Mouse (Mus musculus): ENCODE results near the gene Adora2a.
"Not testable (repeated sequence)": the region's sequence is repeated elsewhere in the genome, so short reads cannot be mapped to it uniquely, and the experiment has no call there.

Adora2a gene

DNA sequence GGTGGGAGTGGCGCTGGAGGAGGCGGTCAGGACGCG, at the start of gene Adora2a:
Adora2a (plus strand) TSS at position 6 of the 36 bp plus-strand sequence.
- DNase-seq: no peak

DNA sequence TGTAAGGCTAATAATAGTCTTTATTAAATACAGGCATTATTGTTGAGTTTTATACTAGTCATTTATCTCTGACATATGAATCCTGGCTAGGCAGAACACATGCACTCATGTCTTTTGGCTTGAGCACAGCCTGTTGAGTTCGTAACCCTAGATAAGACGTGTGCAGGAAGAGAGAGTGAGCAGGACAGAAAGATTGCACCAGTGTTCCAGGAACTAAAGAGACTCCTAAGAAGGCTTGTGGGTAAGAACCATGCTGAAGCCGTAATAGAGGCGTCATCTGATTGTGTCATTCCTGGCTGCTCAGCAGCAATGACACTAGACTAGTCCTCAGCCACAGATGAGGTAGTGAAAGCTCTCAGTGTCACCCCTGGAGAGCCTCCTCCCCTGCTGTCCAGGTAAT, 43.7 kb upstream of the Adora2a start:
- DNase-seq: no peak

DNA sequence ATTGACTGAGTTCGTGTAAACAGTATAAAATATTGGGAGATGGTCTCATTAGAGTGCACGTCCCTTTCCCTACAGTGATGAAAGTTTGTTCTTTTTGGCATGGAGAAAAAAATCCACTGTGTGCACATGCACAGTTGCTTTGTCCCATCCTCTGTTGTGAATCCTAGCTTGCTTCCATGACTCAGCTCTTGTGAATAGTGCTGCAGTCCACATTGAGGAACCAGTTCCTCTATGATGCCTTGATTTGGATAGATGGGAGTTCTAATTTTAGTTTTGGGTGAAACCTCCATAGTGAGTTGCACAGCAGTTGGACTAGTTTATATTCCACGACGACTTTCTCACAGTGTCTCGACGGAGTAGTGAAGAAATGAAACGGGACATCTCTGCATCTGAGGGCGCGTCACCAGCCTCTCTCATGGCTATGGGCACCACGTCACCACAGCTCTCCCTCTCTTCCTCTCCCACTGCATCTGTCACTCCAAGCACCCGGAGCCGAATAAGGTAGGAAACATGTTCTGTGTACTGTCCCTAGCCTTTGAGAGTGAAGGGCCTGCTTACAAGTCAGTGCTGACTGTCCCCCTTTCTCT, 40.2 kb upstream of the Adora2a start:
- DNase-seq: no peak

DNA sequence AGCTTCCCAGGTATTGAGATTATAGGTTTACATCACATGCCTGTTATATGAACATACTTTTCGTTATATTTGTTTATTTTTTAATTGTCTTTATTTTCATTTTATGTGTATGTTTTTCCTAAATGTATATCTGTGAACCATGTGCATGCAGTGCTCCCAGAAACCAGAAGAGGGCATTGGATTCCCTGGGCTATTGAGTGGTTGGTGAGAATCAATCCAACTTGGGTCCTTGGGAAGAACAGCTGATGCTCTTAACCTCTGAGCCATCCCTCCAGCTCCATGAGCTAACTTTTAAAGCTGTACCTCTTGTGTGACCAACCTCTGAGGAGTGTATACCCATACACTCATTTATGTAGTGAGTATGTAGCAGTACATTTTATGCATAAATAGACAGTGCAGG, 39.2 kb upstream of the Adora2a start:
- peak in 1 of 2 experiments; percentile 47 for DNase-seq

DNA sequence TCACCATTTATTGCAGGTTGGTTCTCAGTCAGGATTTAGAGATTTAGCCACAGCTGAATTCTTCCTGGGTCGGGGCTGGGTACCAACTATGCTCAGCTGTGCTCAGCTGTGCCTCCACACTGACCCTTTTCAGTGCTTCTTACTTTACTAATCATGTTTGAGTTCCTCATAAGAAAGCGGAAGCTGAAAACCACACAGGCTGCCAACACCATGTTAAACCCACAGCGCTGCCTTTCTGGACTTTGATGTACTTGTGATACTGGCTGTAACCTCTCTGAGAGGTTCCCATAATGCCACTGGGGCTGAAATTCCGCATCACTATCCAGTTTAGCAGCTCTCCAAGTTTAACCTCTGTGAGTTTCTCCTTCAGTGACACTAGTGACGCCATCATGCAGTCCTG, 34.0 kb upstream of the Adora2a start:
- no peak for DNase-seq

DNA sequence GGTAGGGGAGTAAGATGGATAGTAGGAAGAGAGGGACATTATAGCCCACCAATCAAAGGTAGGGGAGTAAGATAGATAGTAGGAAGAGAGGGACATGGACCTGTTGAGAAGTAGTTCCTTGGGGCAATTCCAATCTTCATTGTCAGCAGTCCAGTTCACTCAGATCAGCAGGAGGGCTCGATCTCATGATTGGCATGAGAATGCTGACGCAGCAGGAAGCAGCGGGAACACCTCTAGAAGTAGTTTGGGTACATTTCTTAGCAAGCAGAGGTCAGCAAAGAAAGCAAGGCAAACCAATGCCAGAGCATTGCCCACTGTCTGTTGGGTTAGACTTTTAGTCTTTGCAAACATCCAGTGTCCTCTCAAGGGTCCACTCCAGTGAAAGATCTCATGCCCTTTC, 32.9 kb upstream of the Adora2a start:
- DNase-seq: no peak

DNA sequence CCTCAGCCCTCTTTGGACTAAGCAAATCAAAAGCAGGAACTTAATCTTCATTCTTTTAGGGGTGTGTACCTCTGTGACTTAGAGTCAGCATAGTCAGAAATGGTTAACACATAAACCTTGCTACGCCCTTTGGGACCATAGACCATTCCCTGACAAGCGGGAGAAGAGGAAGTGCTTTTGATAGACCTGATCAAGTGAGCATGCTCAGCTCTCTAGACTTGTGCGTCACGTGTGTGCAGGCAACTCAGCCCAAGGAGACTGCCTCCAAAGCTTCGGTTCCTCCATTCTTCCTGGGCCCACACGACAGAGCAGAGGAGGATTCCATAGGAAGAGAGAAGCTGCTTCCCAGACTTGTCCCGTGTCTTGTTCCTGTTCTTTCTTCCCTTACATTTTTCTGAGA, 28.1 kb upstream of the Adora2a start:
- DNase-seq: peak; percentile 37 to 55

DNA sequence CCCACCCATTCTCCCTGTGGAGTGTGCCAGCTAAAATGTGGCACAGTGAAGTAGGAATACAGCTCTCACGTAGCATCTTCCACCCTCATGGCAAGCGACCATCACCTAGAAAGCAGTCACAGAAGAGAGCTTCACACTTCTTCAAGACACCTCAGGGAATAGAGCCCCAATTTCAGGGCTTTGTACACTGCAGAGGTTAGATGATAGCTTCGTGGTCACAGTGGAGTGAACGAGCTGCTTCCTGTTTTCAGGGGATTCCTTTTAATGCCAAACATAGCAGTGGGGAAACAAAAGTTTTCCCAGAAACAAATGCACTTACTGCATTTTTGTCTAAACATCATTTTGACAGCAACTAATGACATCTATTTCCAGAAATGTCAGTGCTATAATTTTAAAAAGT, 27.3 kb upstream of the Adora2a start:
- no peak for DNase-seq

DNA sequence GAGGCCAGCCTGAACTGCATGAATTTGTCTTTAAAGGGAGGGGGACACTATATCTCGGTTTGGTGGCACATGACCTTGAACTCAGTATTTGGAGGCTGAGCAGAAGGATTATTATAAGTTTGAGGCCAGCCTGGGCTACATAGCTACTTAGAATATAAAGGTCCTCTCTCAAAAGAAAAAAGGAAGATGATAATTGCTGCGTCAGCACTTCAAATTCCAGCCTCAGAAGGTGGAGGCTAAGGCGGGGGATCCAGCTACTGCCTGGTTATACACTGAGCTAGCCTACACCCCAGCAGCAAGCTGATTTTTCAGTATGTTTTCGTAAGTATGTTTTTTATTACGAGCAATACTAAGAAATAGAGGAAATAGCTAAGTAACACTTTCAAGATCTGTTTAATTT, 26.0 kb upstream of the Adora2a start:
- DNase-seq: no peak

DNA sequence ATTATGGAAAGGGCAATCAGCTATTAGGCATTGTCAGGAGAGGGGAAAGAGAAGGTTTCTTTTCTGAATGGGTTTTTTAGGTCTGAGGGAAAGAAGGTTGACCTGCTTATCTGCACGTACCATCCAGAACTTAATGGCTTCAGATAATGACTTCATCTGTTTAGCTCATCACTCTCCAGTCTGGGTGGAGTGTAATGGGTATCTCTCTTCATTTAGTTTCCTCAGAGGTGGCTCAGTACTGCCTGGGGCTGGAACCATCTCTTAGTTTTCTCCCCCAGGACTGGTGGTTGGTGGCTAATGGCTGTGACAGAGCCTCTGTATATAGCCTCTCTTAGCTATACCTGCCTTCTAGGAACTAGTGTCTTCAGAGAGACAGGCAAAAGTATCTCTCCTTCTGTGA, 25.3 kb upstream of the Adora2a start:
- no peak for DNase-seq

DNA sequence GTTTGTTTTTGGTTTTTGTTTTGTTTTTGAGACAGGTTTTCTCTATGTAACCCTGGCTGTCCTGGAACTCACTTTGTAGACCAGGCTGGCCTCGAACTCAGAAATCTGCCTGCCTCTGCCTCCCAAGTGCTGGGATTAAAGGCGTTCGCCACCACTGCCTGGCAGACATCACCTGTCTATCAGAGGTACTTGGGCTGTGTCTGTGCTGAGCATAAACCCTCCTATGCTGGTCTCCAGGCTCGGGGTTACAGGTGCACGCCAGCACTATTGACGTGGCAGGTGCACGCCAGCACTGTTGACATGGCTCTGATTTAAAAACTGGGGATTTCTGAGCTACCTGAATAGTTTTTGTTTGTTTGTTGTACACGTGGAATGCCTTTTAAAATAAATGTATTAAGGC, 24.5 kb upstream of the Adora2a start:
- DNase-seq: not testable (repeated sequence)

DNA sequence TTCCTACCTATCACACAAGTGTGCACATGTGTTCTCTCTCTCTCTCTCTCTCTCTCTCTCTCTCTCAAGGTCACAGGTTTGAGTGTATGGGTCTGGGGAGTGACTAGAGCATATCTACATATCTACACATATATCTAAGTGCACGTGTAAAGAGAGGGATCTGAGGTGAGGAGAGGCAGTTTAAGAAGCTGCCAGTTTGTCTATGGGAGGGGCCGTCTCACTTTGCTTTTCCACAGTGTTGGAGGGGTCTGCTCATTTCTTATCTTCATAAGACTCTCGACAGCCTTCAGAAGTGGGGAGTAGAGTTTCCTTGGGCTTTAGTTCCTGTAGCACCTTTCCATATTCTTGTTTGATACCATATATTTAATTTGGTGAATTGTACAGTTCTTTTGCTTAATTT, 23.4 kb upstream of the Adora2a start:
- DNase-seq: no peak

DNA sequence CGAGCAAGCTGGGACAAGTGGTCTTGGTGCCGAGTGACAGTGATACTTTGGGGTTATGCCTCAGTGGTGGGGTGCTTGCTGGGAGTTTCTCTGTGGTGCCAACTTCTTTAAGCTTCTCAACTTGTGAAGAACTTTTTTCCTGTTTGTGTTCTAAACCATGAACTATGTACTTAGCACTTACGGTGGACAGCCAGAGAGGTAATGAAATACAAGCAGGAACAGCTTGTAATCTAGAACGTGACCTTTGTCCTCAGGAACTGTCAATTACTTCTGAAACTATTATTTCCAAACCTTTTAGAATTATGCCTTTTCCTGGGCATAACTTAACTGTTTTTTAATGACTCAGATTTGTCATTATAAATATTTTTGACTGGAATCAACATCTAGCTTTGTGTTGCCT, 22.3 kb upstream of the Adora2a start:
- DNase-seq: peak in 1 of 2 experiments; percentile 21

DNA sequence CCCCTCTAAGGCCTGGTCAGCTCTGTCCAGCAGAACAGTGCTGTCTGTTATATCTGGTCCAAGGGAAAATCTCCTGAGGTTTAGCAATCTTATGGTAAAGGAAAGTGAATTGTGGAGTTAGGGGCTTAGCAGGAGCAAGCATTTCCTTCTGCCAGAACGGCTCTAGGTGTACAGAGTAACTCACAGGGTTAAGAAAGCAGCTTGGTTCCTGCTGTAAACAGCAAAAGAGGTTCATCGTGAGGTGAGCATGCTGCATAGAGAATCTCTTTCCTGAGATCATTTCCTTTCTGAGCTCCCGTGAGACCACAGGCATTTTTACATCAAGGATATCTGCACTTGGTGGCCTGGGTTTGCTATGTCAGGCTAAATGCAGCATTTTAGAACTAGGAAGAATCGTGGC, 21.8 kb upstream of the Adora2a start:
- DNase-seq: no peak

DNA sequence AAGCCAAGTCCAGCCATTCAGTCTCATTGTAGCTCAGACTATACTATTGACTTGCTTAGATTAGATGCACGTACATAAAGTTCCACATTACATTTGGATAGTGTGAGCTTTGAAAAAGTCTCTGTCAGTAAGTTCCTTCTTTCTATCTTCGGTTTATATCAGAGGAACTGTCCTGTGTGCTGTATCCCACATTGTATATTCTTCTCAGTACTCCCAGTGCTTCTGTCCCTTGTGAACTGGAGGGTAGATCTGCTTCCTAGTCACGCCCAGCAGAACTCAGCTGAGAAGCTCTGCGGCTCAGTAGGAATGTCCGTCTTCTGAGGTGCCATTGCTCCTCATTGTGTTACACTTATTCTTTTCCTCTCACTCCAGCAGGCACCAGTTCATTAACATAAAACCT, 18.1 kb upstream of the Adora2a start:
- DNase-seq: no peak

DNA sequence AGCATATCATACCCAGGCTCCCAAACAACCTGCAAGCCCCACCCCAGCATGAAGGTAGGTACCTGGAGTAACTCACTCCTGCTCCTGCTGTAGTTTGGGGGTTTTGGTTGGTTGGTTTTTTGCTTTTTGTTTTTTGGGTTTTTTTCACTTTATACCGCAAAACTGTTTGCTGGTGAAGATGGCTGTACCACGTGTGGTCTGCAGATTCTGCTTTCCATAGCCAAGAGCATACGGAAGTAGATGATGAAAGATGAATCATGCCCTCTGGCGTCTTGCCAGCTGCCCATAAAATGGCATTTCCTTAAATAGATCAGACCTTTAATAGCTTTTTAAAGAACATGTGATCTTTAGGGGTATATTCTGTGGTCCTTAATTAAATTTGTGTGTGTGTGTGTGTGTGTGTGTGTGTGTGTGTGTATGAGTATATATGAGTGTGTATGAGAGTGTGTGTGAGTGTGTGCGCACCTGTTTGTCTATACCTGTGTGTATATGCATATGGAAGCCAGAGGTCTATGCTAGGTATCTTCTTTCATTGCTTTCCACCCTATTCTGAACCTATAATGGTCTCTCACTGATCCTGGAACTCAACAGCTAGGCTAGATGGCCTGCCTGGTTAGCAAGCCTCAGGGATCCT, 16.8 kb upstream of the Adora2a start:
- DNase-seq: peak in 1 of 2 experiments; percentile 71

DNA sequence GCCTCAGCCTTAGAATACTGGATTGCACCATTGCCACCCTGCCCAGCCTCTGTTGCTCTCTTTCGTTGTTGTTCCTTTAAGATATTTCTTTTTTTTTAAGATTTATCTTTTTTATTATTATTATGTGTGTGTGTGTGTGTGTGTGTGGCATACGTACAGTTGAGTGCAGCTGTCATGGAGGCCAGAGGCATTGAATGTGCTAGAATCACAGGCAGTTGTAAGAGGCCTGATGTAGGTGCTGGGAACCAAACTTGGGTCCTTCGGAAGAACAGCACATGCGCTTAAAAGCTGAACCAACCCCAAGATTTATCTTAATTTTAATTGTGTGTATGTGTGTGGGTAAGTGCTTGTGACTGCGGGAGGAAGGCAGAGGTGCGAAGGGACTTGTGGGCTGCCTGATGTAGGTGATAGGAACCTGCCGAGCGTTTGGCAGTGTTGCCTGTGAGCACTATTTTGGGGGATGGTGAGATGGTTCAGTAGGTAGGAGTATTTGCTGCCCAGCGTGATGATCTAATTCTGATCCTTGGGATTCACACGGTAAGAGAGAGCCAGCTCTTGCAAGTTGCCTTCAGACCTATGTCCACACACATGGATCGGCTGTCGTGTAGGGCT, 15.4 kb upstream of the Adora2a start:
- DNase-seq: no peak

DNA sequence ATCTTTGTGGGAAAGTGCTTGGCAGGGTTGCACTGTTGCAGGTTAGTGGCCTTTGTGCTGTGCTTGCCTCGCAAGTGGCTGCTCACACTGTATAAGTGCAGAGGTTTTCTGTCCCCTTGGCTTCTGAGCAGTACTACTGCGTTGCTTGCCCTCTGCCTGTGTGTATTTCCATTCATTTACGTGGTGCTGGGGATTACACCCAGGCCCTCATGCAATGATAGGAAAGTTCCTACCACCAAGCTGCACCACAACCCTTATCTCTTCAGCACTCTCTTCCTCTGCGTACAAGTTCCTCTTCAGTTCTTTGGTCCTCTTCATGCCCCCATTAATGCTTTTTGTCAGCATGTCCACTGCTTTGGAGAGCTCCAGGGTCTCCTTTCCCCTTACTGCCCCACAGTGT, 14.7 kb upstream of the Adora2a start:
- DNase-seq: no peak

DNA sequence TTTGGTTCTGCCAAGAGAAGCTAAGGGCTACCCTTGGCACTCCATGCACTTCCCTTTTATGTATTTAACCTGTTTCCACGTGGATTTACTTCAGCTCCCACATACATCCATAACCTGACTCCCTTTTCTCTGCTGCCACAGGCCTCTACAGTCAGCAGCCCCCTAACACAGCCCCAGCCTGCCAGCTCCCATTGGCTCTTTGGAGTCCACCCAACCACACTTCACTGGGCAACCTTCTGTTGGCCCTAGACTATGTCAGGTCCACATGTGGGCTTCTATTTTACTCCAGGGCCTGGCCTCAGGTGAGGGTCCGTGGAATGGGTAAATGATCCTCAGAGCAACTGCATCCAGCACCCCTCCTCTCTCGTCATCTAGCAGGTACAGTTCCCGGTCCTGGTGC, 14.1 kb upstream of the Adora2a start:
- no peak for DNase-seq

DNA sequence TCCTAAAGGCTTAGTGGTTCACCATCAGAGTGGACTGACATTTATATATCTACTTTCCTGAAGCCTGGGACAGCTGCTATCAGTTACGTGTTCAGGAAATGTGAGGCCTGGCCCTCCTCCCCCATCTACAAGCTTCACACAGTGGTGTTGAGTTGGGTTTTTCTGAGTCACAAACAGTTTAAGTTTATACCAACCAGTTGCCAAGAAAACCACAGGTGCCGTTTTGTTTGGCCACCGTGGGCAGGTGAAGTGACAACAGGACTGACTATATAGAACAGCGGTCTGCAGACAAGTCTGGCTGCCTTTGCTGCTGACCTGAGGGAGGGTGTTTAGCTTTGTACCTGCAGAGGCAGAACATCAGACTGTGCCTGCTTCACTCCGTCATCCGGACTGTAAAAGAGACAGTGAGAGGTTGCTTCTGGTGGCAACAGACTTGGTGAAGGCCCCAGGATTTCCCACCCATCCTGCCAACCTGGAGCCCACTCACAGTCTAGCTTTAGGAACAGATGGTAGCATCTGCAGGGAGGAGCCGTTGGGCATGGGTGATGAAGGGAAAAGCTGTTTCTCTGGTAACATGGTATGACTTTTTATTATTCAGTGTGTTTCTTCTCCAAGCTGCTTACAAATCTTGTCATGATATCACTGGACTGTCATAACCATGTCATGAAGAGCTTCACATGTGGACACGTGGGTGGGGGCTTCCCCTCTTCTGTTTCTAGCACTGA, 13.2 kb upstream of the Adora2a start:
- DNase-seq: no peak

DNA sequence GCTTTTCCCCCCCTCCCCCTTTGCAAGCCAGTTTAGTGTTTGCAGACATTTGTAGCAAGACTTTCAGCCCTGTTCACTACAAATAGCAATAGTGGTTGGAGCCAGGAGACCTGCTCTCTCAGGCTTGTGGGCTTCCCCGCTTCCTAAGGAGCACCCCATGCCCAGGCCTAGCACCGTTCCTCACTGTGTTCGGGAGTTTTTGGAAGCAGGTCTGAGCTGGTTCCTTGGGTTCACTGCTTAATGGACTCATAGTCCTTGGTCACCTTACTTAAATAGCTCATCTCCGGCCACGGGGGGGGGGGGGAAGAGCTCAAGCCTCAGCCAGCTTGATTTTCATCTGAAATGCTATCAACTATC, 12.7 kb upstream of the Adora2a start:
- DNase-seq: no peak

DNA sequence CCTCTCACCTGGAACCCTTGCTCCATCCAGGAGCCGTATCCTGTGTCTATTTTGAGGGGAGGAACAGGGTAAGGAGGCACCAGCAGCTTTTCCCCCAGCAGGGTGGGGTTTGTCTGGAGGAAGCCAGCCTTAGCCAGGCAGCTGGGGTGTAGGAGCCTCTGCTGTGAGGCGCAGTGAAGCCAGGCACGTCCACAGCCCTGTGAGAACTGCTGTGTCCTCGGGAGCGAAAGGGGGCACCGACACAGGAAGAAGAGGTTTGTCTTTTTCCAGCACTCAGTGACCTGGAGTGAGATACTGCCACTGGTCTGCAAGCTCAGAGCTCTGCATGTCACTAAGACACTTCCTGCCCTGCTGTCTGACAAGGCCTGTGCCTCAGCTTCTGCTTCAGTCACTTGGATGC, 12.3 kb upstream of the Adora2a start:
- peak in 1 of 2 experiments; percentile 23 for DNase-seq

DNA sequence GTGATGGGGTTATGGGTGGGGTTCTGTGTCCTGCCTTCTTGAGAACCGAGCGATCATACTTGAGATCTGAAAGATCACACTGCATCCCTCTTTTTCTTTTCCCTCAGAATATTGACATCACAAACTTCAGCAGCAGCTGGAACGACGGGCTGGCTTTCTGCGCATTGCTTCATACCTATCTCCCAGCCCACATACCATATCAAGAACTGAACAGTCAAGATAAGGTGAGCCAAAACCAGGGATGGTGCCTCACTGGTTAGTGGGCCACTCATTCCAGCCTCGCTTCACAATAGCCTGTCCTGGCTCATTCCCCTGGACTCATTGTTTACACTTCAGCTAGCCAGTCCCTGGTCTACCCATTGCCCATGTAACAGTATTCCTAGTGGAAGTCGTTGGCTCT, 9.5 kb upstream of the Adora2a start:
- no peak for DNase-seq

DNA sequence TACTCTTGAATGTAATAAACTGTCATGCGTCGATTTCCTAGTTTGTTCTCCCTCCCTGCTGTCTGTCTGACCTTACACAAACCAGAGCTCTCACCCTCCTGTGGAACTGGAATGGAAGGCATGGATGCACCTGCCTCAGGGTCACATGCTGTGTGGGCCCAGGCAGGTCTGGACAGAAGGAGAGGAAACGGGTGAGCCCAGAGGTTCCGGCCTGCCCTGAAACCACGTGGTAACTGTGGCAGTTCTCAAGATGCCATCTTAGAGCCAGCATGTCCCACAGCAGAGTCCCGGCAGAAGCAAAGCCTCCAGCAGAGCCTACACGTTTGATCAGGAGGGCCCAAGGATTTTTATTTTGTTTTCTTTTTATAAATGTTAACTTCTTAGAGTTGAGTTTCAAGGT, 4.3 kb upstream of the Adora2a start:
- no peak for DNase-seq
